Mouse (Mus musculus): ENCODE measurements around the gene Olfr1015.

- TF ChIP-seq E2F4 (IDR thresholded peaks at IDR 0.05; ENCODE audit: insufficient read depth) (no peak), POLR2A (IDR thresholded peaks at IDR 0.05; ENCODE audit: insufficient read length, low read depth) (no peak), POLR2AphosphoS2 (IDR thresholded peaks at IDR 0.05; ENCODE audit: insufficient read length, low read depth) (no peak), TCF12 (IDR thresholded peaks at IDR 0.05; ENCODE audit: insufficient read depth, poor library complexity, severe bottlenecking) (no peak), MYOD1 (IDR thresholded peaks at IDR 0.05; ENCODE audit: control insufficient read depth in 1 of 3, insufficient read length in 2 of 3, low read depth in 2 of 3) (no peak)
These were observed 36.4 kb downstream of the Olfr1015 start, which contains the start of gene Olfr1018 for GRCm38 (mm10) chr2:85818179-85818578.
